Mouse (Mus musculus): ENCODE data around the gene Vmn2r97. TPM values are rescaled to one million over a fixed set of nuclear protein-coding genes. Genes with fewer than 3 reads are reported as not detected.

The Vmn2r97 gene
- polyA plus RNA-seq (2017; shearing (Covaris generic)) = 8.0 TPM

GRCm38 (mm10) chr17:18914000-18914399 is at the start of gene Vmn2r97:
Vmn2r97 (plus strand) TSS chr17:18914300.

Other genes with a start within 250 kb of the Vmn2r97 start
- gene Vmn2r98, start 139.2 kb downstream of the Vmn2r97 start, polyA plus RNA-seq (2017; shearing (Covaris generic)) = not detected